Mouse (Mus musculus) myocyte (in vitro differentiated cells): ENCODE data around the gene H2-DMb1.

ENCODE experiments used
- CEBPB ChIP-seq: IDR thresholded peaks from 2 replicates; pipeline ENCODE4 v1.6.1; 2011; ENCODE audit warnings: mild to moderate bottlenecking, moderate library complexity; ENCODE audit not compliant: poor library complexity, insufficient read depth, severe bottlenecking
- MAX ChIP-seq: IDR thresholded peaks from one replicate; pipeline ENCODE4 v1.6.1; 2011; ENCODE audit warnings: low read depth, mild to moderate bottlenecking, control low read depth
- POLR2A ChIP-seq: IDR thresholded peaks from one replicate; pipeline ENCODE4 v1.6.1; 2011; ENCODE audit warnings: low read depth, mild to moderate bottlenecking, control low read depth, moderate library complexity; ENCODE audit not compliant: insufficient read length
- POLR2AphosphoS2 ChIP-seq: IDR thresholded peaks from one replicate; pipeline ENCODE4 v1.6.1; 2011; ENCODE audit warnings: low read depth, control low read depth; ENCODE audit not compliant: insufficient read length
- USF1 ChIP-seq: IDR thresholded peaks from one replicate; pipeline ENCODE4 v1.6.1; 2011; ENCODE audit warnings: low read depth, mild to moderate bottlenecking, control low read depth, moderate library complexity

- TF ChIP-seq POLR2A, result no peak
- TF ChIP-seq MAX, result no peak
- no peak for TF ChIP-seq USF1
- no peak for TF ChIP-seq CEBPB
- TF ChIP-seq POLR2AphosphoS2, result no peak
These were observed 34.5 kb downstream of the H2-DMb1 start, which contains the start of the genes Tap1 and Psmb9 for GRCm38 (mm10) chr17:34187261-34187916.
